Mouse (Mus musculus): ENCODE measurements around the gene Prep.
"Not testable (repeated sequence)": the region's sequence is repeated elsewhere in the genome, so short reads cannot be mapped to it uniquely, and the experiment has no call there.

The Prep gene

DNA sequence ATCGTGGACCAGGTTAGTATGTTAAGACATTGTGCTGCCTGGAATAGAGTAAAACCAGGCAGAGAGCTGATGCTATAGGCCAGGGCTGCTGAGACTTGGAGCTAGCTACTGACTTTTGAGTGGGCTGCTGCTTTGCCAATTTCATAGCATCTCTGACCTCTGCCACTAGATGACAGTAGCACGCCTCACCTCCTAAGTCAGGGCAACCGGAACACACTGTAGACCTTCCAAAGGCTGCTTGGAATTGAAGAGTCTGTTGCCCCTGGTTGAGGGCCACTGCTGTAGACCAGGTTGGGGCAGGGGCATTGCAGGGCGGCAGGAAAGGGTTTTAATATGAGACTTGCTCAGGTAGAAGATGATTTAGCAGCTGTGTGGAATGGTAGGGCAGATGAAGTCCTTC is 47.5 kb downstream of the Prep start:
- DNase-seq (ENCODE audit: low read depth, low spot score) = no peak

DNA sequence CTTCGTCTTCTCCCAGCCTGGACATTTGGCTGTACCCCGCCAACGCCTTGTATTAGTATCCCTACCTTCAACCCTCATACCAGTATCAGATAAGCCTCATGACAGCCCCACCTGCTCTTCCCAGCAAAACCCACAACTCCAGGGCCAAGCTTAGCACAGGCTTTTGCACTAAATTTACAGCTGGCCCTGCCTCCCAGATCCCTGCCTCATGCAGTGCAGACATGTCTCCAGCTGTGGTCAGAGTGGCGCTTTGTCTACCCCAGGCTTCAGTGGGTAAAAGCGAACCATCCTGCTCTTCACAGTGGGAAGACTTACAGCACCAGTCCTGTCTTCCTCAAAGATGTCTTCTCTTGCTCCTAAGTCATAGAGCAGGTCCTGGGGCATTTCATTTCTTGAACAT is 49.8 kb downstream of the Prep start:
- no peak for DNase-seq (ENCODE audit: low read depth, low spot score)

DNA sequence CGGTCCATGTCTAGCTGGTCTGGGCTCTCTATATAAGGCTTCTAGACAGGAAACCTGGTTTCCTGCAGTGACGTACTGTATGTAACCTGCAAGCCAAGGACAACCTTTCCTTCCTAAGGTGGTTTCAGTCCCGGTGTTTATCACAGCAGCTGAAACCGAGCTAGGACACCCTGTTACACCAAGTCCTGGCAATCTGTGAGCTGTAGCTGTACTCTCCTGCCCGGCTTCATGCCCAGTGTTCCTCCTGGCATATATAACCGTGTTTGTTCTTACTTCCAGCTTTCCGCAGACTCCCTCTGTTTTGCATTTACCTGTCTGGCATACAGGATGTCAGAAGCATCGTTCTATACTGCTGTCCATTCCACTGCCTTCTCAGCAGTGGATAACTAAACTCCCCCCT is 51.4 kb downstream of the Prep start:
- no peak for DNase-seq (ENCODE audit: low read depth, low spot score)

DNA sequence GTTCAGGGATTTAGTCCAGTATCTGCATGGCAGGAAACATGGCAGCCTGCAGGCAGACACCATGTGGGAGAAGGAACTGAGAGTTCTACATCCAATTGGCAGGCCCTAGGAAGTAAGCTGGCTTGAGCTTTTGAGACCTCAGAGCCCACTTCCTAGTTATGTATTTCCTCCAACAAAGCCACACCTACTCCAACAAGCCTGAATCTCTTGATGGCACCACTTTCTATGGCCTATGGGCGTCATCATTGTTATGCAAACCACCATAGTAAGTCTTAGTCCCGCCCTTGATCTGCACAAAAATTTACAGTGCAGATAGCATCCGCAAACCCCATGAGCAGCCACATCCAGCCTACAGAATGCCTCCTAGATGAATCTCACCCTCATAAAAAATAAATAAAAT is 54.6 kb downstream of the Prep start:
- DNase-seq (ENCODE audit: low read depth, low spot score) = no peak

DNA sequence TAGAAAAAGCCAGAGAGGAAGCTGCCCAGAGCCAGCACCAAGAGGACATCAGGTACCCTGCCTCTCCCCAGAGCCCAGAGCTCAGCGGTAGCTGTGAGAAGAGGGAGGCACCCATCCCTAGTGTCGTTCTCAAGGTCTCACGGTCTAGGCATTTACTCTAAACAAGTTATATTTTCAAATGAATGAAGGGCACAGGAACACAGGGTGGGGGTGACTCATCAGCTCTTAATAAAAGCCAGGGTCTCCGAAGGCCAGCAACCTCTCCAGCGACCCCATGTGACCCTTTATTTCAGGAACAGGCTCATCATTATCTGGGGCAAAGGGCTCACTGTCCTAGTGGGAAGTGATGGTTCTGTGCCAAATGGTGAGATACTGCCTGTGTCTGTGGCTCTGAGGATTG is 55.5 kb downstream of the Prep start:
- DNase-seq (ENCODE audit: low read depth, low spot score) = no peak

DNA sequence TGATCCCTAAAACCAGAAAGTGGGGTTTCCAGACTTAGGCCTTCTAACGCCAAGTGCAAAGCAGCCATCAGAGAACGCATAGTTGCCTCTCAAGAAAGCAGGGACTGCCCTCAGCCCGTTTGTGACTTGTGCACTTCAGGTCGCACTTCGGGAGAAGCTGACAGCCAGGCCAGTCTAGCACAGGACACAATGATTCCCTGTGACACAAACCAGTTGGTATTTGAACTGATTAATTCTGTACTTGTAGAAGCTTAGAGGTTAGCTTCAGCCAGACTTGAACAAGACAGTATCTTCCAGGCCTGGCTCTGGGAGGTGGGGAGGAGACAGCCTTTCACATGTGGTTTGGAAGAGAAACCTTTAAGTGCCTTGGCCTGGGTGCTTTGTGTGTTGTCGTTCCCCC is 56.0 kb downstream of the Prep start:
- no peak for DNase-seq (ENCODE audit: low read depth, low spot score)

DNA sequence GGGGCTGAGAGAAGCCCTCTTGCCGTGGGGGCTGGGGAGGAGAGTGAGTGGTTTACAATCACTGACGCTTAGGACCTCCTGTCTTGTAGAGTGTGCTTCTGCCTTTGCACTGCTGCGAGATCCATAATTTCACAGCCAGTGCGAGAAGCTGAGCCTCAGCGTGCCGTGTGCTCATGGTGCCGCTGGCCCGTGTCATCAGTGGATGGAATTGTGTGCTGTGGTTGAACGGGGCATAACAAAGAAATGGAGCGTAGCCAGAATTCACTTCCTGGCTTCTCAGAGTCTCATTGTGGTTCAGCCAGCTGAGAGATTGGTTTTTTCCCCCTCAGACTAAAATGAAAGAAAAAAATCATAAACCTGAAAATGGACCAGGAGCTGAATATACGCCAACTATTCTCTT is 62.1 kb downstream of the Prep start:
- DNase-seq (ENCODE audit: low read depth, low spot score) = no peak

DNA sequence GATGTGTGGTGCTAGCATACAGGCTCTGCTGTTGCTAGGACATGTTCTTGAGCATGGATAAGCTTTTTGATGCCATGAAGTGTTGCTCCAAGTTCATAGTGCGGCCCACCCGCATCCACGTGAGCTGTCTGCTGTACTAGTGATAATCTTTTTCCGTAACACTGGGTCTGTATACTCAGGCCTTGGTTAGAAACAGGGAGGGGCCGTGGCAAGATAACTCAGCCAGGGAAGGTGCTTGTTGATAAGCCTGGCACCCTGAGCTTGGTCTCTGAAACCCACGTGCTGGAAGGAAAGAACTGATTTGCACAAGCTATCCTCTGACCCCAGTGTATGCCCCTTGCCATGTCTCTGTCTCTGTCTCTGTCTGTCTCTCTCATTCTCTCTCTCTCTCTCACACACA is 63.0 kb downstream of the Prep start:
- no peak for DNase-seq (ENCODE audit: low read depth, low spot score)

DNA sequence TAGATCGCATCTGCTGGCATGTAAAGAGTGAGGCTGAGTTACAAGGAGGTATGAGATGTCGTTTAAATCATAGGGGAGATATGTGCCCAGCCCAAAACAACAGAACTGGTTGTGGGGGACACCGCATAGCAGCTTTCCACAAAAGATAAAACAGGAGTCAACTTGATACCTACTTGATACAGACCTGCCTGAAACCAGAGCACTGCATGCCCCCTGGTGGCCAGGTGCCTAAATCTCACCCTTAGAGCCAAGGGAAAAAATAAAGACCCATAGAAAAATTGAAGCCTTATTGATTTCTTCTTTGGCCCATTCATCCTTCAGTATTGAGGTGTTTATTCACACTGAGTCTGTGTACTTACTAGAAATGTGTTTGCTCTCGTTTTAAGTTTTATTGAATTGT is 65.4 kb downstream of the Prep start:
- no peak for DNase-seq (ENCODE audit: low read depth, low spot score)

DNA sequence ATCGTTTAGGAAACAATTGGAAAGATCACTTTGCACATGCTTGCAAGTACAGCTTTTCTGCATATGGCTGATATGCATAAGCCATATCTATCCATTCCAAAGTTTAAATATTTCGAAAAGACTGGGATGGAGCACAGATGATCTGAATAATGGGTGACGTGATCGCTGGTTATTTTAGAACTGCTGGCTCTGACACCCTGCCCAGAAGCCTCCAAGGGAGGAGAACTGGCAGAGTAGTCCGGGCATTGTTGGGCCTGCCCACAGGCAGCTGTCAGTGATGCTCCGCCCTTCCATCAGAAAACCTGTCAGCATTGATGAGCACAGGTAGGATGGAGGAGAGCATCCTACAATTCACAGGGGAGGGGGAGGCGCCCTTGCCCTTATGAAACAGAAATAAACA is 69.8 kb downstream of the Prep start:
- peak; percentile 52 for DNase-seq (ENCODE audit: low read depth, low spot score)

DNA sequence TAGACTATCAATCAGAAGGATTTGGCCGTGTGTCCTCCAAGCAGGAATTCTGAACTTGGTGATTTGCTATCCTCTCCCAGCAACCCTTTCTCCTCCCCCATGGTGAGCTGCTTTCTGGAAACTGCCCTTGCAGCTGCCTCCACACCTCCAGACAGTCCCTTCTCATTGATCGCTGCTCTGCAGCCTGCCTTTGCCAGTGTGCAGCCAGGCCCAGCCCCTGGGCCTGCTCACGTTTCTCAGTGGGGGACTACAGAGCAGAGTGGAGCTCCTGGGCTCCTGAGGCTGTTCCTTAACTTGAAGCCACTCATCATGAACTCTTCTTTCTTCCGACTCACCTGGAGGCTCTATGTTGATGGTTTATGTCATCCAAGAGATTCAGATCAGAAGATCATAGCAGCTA is 72.9 kb downstream of the Prep start:
- no peak for DNase-seq (ENCODE audit: low read depth, low spot score)

DNA sequence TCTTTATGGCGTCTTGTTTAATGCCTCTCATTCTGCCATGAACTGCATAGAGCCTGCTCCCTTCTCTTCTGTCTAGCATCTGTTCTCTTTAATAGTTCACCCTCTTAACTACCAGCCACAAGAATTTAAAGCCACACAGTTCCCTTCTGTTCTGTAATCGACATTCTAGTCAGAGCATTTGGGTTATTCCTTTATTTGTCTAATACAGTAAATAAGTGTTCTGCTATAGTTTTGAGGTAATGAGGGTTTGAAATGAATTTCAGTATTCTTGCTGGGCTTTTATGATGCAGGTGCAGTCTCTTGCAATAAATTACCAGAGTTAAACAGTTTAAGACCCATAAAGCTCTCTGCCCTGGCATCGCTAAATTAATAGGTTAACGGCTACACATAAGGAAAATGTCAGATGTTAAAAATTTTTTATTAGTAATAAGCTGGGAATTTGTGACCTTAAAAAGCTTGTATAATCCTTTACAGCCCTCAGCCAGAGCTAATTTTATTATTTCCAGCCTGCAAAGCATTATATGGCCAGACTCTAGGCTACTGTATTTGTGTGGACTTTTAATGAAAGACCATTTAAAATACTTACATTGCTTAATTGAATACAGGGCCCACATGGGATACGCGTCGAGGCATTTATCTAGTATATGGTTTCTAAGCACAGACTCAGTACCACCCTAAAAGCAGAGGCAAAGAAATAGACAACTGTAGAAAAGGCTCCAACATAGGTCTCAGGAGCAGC is 73.6 kb downstream of the Prep start:
- DNase-seq (ENCODE audit: low read depth, low spot score) = no peak

DNA sequence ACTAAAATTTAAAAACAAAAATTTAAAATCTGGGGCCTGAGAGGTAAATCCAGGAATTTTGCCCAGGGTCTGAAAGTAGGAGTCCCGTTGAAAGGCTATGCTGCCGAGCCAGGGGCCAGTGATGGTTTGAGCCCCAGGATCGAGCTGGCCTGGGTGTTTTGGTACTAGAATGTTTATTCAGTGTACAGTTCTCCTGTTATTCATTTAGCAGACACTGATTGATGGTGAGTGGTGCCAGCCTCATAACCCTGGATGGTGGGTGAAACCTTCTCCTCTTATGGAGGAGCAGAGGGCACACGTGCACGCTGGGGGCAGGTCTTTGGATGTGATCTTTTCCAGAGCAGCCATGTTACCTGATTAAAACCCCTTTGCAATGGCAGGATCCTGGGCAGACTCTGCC is 75.4 kb downstream of the Prep start:
- DNase-seq (ENCODE audit: low read depth, low spot score) = no peak

DNA sequence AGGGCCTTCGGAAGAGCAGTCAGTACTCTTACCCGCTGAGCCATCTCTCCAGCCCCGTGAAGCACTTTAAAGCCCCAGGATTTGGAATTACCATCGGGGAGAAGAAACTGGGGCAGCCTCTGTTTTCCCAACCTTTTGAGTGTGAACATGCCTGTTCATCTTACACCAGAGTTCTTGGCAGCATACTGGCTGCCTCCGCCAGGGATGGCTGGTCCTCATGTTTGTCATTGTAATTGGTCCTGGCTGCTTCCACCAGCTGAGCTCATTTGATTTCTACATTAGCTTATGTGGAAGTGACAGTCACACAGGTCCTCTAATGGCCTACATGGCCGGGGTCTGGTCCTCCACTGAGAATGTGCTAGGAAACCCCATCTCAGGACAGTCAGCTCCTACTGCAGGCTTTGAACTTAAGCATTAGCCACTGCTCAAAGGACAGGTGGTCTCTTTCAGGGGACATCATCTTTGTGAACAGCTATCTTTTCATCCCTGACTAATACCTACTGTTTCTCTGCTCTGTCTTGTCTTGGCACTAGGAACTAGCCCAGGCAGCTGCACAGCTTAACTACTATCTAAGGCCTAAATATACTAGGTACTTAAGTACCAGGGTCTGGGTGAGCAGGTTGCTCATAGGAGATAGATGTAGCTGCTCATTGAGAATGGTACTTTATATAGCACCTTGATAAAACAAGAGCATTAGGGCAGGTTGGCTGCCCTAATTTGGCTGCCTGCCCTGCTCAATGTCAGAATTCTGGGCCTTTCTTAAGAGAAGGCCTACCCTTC is 77.2 kb downstream of the Prep start:
- no peak for DNase-seq (ENCODE audit: low read depth, low spot score)

DNA sequence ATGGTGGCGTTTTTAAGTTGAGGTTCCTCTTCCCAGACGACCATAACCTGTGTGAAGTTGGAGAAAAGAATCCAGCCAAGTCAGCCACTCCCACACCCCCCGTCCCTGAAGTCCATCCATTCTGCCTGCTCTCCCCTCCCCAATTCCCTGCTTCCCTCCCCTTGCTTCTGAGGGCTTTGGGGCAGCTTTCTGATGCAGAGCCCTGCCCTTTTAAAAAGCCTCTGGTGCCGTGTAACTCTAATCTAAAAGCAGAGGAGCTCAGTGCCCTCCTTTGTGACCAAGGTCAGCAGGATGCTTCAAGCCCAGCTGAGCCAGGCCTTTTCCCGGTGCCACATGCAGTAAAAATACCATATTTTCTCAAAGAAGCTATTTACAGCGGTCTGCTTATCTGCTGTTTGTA is 79.8 kb downstream of the Prep start:
- no peak for DNase-seq (ENCODE audit: low read depth, low spot score)

DNA sequence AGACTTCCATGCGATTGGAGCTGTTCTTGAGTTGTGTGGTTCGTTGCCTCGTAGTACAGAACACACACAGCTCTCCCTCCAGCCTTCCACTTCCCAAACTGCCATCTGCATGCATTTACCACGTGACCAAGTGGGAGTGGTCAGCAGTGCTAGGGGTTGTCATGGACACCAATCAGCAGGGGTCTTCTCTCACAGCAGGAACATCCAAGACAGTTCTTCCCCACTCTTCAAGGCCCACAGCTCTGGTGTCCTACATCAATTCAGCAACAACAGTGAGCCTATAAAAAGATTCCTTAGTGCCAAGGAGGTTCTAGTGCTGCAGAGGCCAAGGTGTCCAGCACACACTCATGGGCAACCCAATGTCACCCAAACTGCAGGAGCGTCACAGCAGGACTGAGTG is 84.1 kb downstream of the Prep start:
- no peak for DNase-seq (ENCODE audit: low read depth, low spot score)

DNA sequence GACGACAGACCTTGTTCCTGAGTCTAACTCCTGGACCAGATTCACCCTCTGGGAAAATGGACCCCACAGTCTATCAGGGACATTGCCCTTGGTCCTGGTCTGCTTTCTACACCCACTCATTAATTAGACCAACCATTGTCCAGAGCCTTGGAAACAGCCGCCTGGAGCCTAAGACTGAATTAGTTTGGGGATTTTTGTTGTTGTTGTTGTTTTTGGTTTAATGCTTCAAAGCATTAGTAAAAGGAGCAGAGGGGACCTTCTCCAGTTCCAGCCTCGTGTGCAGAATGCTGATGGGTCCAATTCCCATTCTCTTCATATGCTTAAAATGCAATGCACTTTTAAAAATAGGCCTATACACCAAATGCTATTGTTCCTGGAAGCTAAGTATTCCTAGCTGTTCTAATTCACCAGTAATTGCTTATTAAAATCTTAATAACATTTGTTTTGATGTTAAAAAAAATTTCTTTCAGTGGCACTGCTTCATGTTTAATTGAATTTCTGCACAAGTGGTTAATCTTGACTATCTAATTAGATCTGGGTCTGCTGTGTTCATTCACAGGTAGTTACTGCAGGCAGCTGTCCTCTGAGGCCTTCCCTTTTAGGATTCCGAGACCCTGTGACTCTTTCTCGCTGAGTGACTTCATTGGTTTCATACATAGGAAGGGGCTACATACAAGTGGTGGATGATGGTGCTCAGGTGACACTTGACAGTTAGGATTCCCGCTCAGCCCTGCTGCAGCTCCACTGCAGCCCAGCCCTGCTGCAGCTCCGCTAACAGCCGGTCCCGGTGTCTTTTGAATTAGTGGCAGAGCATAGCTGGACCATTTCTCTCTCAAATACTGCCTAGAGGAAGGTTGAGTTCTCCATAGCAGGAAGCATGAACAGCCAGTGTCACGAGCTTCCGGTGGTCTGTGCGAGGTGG is 85.0 kb downstream of the Prep start:
- no peak for DNase-seq (ENCODE audit: low read depth, low spot score)

DNA sequence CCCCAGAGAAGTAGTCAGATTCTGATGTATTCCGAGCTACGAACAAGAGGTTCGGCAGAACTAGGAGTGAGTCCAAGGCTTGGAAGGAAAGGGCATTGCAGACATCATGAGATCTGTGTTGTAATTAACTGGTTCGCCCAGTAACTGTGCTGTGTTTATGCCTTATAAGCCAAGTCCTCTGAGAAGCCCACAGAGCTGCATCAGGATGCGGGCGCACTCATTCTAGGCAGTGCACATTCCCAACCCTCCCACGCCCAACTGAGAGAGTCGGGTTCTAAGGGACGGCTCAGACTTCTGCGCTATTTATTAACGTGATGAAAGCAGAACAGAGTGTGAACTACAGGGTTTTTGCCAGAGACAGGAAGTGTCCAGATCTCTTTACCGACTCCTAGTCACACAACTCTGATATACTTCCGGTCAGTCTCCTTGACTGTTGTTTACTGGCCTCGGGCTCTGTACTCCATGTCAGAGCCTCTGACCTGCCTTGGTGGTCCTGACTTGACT is 87.6 kb downstream of the Prep start:
- DNase-seq (ENCODE audit: low read depth, low spot score) = no peak

DNA sequence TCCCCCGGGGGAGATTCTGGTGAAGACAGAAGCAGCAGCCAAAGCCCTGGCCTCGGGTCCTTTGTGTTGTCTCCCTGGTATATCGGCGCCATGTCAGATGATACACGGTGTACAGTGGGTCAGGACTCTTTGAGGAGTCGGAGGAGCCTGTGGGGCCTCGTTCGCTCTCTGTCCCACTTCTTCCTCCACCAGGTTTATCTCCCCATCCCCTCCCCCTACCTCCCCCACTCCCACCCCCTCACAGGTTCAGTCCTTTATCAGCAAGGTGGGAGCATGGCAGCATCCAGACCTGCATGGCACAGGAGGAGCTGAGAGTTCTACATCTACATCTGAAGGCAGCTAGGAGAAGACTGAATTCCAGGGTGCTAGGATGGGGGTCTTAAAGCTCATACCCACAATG is 98.8 kb downstream of the Prep start:
- no peak for DNase-seq (ENCODE audit: low read depth, low spot score)

DNA sequence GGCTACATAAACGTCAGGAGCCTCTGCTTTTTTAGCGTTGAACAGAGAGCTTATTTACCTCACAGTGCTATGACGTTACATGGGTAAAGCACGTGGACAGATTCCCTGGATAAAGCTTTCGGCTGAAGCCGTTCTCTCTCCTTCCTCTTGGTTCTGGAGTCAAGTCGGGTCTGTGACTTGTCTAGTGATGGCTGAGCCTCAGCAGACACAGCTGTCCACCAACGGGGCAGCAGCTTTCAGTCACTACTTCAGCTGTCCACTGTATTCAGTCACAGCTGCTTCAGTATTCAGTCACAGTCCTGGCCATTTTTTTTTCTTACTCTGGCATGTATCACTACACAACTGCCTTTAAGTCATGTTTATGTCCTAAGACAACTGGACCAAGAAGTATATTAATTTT is 106.9 kb downstream of the Prep start:
- no peak for DNase-seq (ENCODE audit: low read depth, low spot score)

DNA sequence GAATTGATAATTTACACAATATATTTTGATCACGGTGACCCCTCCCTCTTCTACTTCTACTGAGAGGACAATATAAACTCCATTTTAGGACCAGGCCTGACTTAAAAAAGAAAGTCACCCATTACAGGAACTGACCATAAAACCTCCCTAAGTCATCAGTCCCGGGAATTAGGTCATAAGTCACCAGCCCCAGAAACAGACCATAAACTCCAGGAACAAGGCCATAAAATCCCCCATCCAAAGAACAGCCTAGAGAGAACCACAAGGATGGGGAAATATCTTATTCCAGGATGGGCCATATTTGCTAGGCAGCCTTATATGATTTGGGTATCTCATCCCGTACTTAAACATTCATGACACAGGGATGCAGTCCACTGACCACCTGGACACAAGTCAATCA is 107.3 kb downstream of the Prep start:
- DNase-seq (ENCODE audit: low read depth, low spot score) = no peak

DNA sequence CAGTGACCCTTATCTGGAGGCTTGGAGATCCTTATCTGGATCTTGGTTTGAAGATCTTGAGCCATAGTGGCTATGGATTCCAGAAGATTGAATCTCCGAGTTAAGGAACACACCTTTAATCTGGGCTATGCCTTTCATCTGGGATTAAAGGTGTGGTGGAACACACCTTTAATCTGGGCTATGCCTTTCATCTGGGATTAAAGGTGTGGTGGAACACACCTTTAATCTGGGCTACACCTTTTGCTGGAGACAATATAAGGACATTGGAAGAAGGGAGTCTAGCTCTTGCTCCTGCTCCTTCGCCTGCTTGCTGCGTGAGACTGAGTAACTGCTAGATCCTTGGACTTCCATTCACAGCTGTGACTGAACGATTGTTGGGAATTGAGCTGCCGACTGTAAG is 110.8 kb downstream of the Prep start, which contains the start of gene Popdc3:
Popdc3 (plus strand) TSS at position 301 of the 400 bp plus-strand sequence.
- not testable (repeated sequence) for DNase-seq (ENCODE audit: low read depth, low spot score)

All from telencephalon, adult 2 months (tissue).